Mouse (Mus musculus): Measurements from ENCODE around the gene Parp9.
"Not testable (repeated sequence)": the region's sequence is repeated elsewhere in the genome, so short reads cannot be mapped to it uniquely, and the experiment has no call there.

Gene Parp9

GRCm38 (mm10) chr16:35924341-35924740, 13.9 kb upstream of the Parp9 start:
- no peak for DNase-seq (ENCODE audit: low read depth, low spot score)

GRCm38 (mm10) chr16:35932179-35933055, 5.9 kb upstream of the Parp9 start:
- no peak for DNase-seq (ENCODE audit: low read depth, low spot score)

GRCm38 (mm10) chr16:35933181-35933580, 5.1 kb upstream of the Parp9 start:
- DNase-seq (ENCODE audit: low read depth, low spot score): no peak

- DNase-seq (ENCODE audit: low read depth, low spot score): no peak
Observed at GRCm38 (mm10) chr16:35939261-35939660, 991 bp downstream of the Parp9 start.

GRCm38 (mm10) chr16:35939690-35940089, 1.4 kb downstream of the Parp9 start:
- DNase-seq (ENCODE audit: low read depth, low spot score): peak; percentile 98

- peak; percentile 23 for DNase-seq (ENCODE audit: low read depth, low spot score)
Observed at GRCm38 (mm10) chr16:35941382-35941781, 3.1 kb downstream of the Parp9 start.

GRCm38 (mm10) chr16:35949264-35949663, 11.0 kb downstream of the Parp9 start:
- DNase-seq (ENCODE audit: low read depth, low spot score): peak; percentile 32

- no peak for DNase-seq (ENCODE audit: low read depth, low spot score)
Observed at GRCm38 (mm10) chr16:35951216-35951615, 12.9 kb downstream of the Parp9 start.

GRCm38 (mm10) chr16:35952628-35953130, 14.4 kb downstream of the Parp9 start:
- DNase-seq (ENCODE audit: low read depth, low spot score): no peak

- DNase-seq (ENCODE audit: low read depth, low spot score): not testable (repeated sequence)
Observed at GRCm38 (mm10) chr16:35965991-35966390, 27.7 kb downstream of the Parp9 start.

- DNase-seq (ENCODE audit: low read depth, low spot score): no peak
Observed at GRCm38 (mm10) chr16:35966411-35967115, 28.3 kb downstream of the Parp9 start.

GRCm38 (mm10) chr16:35967319-35967718, 29.0 kb downstream of the Parp9 start:
- no peak for DNase-seq (ENCODE audit: low read depth, low spot score)

- DNase-seq (ENCODE audit: low read depth, low spot score): no peak
Observed at GRCm38 (mm10) chr16:35968149-35968548, 29.9 kb downstream of the Parp9 start.

- no peak for DNase-seq (ENCODE audit: low read depth, low spot score)
Observed at GRCm38 (mm10) chr16:35974021-35974420, 35.8 kb downstream of the Parp9 start.

GRCm38 (mm10) chr16:35978450-35978849, 40.2 kb downstream of the Parp9 start, which contains the start of gene Kpna1:
Kpna1 (plus strand) TSS chr16:35978750.
- not testable (repeated sequence) for DNase-seq (ENCODE audit: low read depth, low spot score)

- peak; percentile 100 for DNase-seq (ENCODE audit: low read depth, low spot score)
Observed at GRCm38 (mm10) chr16:35981363-35981821, 43.1 kb downstream of the Parp9 start.

- no peak for DNase-seq (ENCODE audit: low read depth, low spot score)
Observed at GRCm38 (mm10) chr16:35982506-35982901, 44.2 kb downstream of the Parp9 start.

GRCm38 (mm10) chr16:35982902-35983516, 44.7 kb downstream of the Parp9 start:
- peak; percentile 92 for DNase-seq (ENCODE audit: low read depth, low spot score)

GRCm38 (mm10) chr16:35983517-35984101, 45.3 kb downstream of the Parp9 start:
- peak; percentile 73 for DNase-seq (ENCODE audit: low read depth, low spot score)

GRCm38 (mm10) chr16:35984471-35984870, 46.2 kb downstream of the Parp9 start:
- DNase-seq (ENCODE audit: low read depth, low spot score): peak; percentile 49

- no peak for DNase-seq (ENCODE audit: low read depth, low spot score)
Observed at GRCm38 (mm10) chr16:35987930-35988329, 49.7 kb downstream of the Parp9 start.
